Mouse (Mus musculus): ENCODE results near the gene Cep55. TPM values are rescaled to one million over a fixed set of nuclear protein-coding genes. Genes with fewer than 3 reads are reported as not detected.

Gene Cep55
- 1.2 TPM for polyA plus RNA-seq (2014; fragmentation: Illumina TruSeq; extraction: RNeasy Lipid Tissue Mini Kit (QIAGEN cat#74804); ENCODE audit: low read depth, low replicate concordance)

DNA sequence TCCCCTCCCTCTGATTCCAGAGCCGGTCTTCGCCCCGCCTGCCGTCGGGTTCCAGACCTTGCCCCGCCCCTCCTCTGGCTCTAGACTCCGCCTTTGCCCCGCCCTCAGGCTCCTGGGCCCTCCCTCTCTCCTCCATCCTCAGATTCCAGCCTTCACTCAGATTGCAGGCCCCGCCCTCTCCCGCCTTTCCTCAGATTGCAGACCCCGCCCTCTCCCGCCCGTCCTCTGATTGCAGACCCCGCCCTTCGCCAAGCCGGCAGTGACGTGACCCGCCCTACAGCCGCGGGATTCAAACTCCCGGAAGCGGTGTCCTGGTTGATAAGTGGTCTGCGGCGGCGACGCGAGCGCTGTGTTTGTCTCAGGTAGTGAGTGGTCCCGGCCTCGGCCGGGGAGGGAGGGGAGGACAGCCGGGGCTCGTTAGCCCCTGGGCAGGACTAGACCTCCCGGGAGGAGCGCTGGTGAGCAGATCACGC is at the start of gene Cep55:
Gene Cep55 (plus strand): TSS at position 292 of the 473 bp plus-strand sequence.

DNA sequence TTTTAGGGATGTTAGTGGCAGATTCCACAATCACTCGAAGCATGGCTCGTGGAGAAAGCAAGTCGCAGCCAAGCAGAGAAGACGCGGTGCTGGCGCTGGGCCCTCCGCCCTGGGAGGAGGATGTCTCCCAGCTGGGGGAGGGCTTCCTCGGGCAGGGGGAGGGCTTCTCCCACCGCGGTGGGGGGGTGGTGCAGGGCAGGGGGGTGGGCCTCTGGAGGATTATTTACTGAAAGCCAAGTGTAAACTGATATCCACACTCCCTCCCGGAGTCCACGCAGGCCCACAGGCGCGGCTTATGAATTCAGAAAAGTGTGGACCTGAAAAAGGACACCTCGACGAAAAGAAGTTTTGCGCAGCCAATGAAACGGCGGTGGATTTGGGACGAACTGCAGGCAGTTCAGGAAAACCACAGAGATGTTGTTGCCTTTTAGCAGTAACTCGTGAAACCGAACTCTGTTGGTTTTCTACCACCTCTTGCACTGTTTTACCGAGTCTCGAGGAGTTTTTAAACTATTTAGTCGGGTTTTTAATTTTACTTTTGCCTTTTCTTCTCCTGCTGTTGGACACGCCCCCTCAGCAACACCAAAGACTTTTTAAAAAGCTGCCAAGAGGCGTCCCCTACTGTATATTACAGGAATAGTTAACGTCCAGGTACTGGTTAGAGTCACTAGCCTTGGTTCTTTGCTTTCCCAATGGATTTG is 11.4 kb upstream of the Cep55 start, which contains the start of gene Myof:
Gene Myof (minus strand): TSS at position 297 of the 701 bp plus-strand sequence.

DNA sequence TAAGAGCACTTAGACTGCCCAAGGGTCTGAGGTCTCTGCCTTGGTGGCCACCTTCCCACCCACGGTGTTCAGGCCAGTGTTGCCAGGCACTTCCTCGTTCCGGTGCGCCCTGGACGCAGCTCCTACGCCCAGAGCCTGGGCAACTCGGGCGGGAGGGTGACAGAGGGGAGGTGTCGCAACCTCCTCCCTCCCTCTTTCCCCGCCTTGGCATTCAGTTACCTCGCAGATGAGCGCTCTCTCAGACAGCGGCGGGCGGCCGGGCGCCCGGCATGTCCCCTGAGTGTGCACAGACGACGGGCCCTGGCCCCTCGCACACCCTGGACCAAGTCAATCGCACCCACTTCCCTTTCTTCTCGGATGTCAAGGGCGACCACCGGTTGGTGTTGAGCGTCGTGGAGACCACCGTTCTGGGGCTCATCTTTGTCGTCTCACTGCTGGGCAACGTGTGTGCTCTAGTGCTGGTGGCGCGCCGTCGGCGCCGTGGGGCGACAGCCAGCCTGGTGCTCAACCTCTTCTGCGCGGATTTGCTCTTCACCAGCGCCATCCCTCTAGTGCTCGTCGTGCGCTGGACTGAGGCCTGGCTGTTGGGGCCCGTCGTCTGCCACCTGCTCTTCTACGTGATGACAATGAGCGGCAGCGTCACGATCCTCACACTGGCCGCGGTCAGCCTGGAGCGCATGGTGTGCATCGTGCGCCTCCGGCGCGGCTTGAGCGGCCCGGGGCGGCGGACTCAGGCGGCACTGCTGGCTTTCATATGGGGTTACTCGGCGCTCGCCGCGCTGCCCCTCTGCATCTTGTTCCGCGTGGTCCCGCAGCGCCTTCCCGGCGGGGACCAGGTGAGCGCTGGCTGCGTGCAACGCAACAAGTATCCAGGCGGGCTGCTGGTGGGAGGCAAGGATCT is 42.3 kb downstream of the Cep55 start, which contains the start of gene Ffar4:
Gene Ffar4 (plus strand): TSS at position 214 of the 901 bp plus-strand sequence.

Other genes starting within 250 kb of the Cep55 start
- 62.4 TPM for gene Myof, start 11.4 kb upstream of the Cep55 start, polyA plus RNA-seq (2014; fragmentation: Illumina TruSeq; extraction: RNeasy Lipid Tissue Mini Kit (QIAGEN cat#74804); ENCODE audit: low read depth, low replicate concordance)
- gene Ffar4, start 42.1 kb downstream of the Cep55 start, polyA plus RNA-seq (2014; fragmentation: Illumina TruSeq; extraction: RNeasy Lipid Tissue Mini Kit (QIAGEN cat#74804); ENCODE audit: low read depth, low replicate concordance): 18.8 TPM
- gene Rbp4, start 70.3 kb downstream of the Cep55 start, polyA plus RNA-seq (2014; fragmentation: Illumina TruSeq; extraction: RNeasy Lipid Tissue Mini Kit (QIAGEN cat#74804); ENCODE audit: low read depth, low replicate concordance): 248 TPM
- gene Pde6c, start 77.8 kb downstream of the Cep55 start, polyA plus RNA-seq (2014; fragmentation: Illumina TruSeq; extraction: RNeasy Lipid Tissue Mini Kit (QIAGEN cat#74804); ENCODE audit: low read depth, low replicate concordance): not detected
- 19.0 TPM for gene Fra10ac1, start 169.1 kb downstream of the Cep55 start, polyA plus RNA-seq (2014; fragmentation: Illumina TruSeq; extraction: RNeasy Lipid Tissue Mini Kit (QIAGEN cat#74804); ENCODE audit: low read depth, low replicate concordance)
- gene Lgi1, start 209.5 kb downstream of the Cep55 start, polyA plus RNA-seq (2014; fragmentation: Illumina TruSeq; extraction: RNeasy Lipid Tissue Mini Kit (QIAGEN cat#74804); ENCODE audit: low read depth, low replicate concordance): 0.48 TPM

All from adipose tissue, adult 10 weeks (tissue).